Mouse (Mus musculus) frontal cortex, adult (tissue): ENCODE measurements around the gene Pola1.
A peak's percentile ranks its signal among the peaks of the same experiment; 100 is the strongest.

Source experiments
- ATAC-seq: cut with Nextera tagmentation; 2 replicates; pipeline ENCODE4 v1.9.2; 2017; ENCODE audit warnings: mild to moderate bottlenecking, moderate library complexity, mixed read lengths; ENCODE audit not compliant: low TSS enrichment

Pola1 gene

GRCm38 (mm10) chrX:93631657-93632449 lies at the start of gene Pola1:
Gene Pola1, minus strand, starts transcription at chrX:93632155.
- peak; percentile 99 for ATAC-seq

- ATAC-seq, result no peak
Measured at GRCm38 (mm10) chrX:93676228-93676627, 44.3 kb upstream of the Pola1 start.

DNA sequence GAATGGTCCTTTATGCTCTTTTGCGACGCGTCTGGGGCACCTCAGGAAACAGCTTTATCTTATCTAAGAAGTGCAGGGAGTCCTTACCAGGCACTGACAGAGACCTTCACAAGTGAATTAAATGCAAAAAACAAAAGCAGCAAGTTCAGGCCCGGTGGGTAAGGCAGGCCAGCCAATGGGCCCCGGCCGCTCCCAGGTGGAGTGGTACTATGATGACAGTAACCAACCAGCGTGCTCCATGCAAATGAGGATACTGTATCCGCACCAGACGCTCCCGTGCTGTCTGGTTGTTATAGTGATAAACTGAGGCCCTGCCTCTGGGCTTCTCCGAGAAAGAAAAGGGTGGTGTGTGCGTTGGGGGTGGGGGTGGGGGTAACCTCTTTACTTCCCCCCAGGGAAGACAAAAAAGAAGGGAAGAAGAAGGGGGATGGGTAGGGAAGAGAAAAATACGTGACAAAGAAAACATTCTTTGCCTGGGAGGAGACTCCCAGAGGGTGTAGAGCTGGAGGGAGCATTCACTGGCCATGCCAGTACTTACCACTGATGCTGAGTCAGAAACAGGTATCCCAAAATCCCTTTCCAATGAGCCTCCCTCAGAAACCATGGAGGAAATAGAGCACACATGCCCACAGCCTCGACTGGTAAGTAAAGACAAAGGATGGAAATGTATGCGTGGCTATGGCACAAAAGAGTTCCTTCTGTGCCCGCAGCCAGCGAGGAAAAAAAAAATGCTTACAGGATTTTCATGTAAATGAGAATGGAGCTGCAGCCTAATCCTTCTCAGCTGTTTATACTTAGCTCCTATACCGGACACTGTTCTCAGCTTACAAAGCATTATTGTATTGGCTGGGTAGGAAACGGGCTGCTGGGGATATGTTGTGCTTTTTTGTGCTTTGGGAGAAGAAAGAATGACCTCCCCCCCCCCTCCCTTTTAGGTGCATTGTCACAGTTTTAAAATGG lies 43.2 kb upstream of the Pola1 start:
- peak; percentile 98 for ATAC-seq

DNA sequence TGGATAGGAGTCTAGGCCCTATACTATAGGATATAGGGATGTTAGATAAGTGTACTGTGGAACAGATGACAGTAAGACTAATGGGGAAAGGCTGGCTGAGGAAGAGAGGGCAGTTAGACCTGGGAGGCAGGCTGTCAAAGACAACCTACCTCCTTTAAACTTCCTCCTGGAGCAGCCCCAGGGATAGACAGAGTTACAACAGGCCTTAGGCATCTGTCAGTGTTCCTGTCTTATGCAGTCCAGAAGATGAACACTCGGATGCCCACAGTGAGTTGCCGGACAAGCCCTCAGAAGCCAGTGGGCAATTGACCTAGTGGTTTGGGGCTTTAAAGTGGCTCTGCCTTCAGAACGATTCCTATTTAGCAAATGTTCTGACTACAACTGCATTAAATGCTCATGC lies 42.5 kb upstream of the Pola1 start:
- ATAC-seq, result peak; percentile 21; the same call in 1 of the 2 replicates

DNA sequence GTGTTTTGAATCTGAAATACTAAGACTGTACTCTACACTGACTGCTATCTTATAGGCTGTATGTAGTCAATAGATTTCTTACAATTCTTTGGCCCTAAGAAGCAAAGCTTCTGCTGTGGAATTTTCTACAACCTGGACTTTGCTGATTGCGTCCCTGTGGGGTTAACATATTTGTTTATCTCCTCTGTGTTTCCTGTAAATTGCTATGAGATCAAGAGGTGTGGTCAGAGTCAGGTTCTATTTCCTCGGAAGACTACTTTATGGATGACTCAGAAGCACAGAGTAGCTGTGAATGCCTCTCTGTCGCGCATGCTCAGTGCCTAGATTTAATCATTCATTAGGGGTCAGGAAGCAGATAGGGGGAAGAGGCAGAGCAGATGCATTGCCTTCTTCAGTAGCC lies 32.8 kb upstream of the Pola1 start:
- no peak for ATAC-seq

- no peak for ATAC-seq
Measured at GRCm38 (mm10) chrX:93663919-93664586, 32.1 kb upstream of the Pola1 start.

DNA sequence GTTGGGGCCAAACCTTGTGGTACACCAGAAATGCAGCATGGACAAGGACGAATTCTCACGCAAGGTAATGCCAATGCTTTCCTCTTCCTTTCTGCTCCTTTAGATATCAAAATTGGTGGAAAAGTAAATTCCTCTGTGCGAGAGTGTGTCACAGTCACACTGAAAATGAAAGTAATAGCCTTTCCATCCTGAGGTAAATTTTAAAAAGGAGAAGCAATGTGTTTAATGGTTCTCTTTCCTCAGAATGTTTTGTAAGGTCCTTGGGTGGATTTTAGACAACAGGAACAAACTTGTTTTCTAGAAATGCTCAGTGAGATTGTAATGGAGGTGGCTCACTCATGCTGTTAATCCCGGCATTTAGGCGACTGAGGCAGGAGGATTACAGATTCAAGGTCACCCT lies 23.2 kb upstream of the Pola1 start:
- ATAC-seq, result no peak

DNA sequence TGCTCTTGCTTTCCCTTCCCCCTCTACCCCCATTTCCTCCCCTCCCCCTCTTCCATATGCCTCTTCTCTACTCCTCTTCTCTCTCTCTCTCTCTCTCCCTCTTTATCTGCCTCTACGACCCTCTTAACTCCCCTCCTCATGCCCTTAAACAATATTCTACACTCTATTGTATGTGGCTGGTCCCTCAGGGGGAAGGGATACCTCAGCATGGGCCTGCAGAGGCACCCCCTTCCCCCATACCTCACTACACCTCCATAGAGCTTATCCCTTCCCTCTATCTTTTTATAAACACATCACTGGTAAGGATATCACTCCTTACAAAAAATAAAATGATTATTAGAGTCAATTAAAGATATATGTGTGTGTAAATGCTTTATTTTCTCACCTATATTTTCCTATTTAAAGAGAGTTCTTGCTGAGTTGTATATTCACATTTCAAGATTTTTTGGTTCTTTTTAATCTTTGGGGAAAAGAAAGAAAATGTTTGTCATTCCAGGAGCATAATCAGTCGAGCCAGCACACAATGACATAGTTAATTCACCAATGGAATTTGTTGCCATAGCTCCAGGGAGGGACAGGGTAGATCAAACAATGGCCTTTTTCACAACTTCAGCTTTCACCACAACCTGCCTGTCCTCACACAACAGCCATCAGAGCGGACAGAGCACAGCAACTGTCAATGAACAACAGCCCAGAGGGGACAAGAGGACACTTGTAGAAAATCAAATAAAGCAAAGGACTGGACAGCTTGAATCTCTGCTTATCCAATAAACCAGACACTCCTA lies 22.5 kb upstream of the Pola1 start, which contains the start of gene Pcyt1b:
Gene Pcyt1b (plus strand): TSS at position 646 of the 785 bp plus-strand sequence.
- ATAC-seq, result no peak

GRCm38 (mm10) chrX:93650738-93651137 lies 18.8 kb upstream of the Pola1 start:
- no peak for ATAC-seq

GRCm38 (mm10) chrX:93644022-93644421 lies 12.1 kb upstream of the Pola1 start:
- no peak for ATAC-seq

GRCm38 (mm10) chrX:93643600-93643999 lies 11.6 kb upstream of the Pola1 start:
- no peak for ATAC-seq

DNA sequence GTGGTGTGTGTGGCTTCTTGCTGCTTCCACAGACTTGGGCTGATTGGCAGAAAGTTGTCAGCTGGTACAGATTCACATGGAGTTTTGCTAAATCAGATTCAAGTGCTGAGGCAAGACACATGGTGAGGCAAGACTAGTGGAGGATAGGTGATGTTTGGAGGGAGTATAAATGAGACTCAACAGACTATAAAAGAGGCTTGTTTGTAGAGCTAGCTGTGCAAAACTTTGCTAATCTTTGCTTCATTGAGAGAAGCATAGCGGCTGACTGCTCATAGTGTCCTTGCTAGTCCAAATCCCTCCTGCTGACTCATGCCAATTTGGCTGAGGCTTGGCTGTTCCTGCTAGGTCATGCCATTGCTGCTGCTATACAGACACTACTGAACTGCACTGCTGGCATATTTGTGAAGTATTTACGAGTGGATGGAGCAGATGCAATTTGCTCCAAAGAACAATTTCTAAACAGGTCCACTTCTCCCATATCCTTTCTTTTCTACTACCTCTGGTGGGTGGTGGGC lies 3.0 kb upstream of the Pola1 start:
- no peak for ATAC-seq

DNA sequence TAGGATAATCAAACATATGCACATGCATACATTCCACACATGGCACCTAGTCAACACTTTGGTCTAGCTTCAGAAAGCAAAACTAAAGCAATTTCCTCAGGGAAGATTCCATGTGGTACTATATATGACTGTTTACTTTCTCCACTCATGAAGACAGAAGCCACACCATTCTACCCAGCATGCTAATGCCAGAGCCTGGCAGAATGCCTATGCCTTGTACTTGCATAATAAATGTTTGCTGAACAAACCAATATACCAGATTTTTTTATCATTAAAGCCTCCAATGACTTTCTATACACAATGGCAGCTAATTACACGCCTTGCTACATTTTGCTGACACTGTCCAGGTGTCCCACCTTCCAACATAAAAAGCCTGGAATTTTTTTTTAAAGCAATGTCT lies 1.7 kb downstream of the Pola1 start:
- no peak for ATAC-seq

- ATAC-seq, result no peak
Measured at GRCm38 (mm10) chrX:93602214-93602613, 29.7 kb downstream of the Pola1 start.

DNA sequence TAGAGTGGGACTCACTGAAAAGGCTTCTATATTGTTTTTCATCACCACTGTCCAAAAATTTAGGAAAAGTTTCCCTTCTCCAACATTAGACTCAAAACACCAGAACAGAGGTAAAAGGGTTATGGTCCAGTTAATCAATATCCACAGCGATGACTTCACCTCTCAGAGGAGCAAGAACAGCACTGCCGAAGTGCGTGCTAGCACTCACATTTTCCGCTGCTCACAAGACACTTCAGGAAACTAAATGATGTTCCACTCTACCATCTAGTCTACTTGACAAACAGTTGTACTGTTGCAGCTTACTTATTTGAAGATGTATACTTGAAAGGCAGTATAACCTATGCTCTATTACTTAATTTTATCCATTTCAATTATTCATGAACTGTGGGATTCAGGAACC lies 37.7 kb downstream of the Pola1 start:
- ATAC-seq, result no peak

DNA sequence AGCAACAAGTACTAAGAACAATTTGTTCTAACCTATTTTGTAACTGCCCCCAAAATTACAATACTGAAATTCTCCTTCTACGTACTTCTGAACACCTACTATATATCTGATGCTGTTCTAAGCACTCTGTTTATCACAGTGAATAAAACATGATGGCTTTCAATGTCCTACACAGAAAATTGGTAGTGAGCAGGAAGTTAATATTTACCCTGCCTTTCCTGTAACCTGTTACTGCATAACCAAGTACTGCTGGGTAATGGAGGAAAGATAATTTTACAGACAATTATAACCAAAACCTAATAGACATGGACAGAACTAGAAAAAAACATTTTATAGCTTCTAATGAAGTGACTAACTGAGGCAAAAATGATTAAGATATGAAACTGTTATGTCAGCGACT lies 51.0 kb downstream of the Pola1 start:
- ATAC-seq, result no peak

GRCm38 (mm10) chrX:93557171-93557570 lies 74.8 kb downstream of the Pola1 start:
- ATAC-seq, result no peak

DNA sequence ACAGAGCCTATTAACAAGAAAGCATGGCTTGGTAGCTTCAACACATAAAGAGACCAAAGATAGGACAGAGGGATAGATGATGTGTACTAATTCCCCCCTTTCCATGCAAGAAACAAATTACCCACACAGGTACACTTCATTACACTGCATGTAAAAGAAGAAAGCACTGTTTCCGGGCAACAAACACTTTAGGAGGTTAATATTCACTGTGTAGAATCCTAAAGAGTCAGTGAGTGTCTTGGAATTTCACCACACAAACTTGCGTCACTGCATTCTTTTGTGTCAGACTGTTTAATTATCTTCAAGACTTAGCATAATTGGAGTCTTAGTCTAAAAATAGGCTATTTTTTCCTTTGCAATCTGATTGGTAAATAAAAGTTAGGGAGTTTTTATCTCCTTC lies 92.2 kb downstream of the Pola1 start:
- ATAC-seq, result no peak

DNA sequence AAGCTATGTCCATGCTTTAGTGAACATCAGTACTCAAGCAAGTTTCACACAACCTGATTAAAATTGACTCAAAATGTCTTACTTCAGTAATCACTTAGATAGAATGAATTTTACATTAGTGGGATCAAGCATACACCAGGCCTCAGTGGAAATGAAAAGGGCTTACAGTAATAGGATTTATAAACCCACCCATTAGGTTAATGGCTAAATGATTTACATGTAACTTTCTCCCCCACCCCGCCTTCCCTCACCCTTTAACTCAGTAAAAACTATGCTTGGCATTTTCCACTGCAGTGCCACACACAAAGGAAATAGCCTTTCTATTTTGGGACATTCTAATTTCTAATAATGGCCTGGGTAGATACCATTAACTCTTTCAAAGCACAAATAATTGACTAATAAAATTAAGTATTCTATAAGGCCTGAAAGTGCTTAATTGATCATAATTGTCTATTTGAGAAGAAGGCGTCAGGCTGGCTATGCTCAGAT lies 129.0 kb downstream of the Pola1 start:
- ATAC-seq, result no peak

DNA sequence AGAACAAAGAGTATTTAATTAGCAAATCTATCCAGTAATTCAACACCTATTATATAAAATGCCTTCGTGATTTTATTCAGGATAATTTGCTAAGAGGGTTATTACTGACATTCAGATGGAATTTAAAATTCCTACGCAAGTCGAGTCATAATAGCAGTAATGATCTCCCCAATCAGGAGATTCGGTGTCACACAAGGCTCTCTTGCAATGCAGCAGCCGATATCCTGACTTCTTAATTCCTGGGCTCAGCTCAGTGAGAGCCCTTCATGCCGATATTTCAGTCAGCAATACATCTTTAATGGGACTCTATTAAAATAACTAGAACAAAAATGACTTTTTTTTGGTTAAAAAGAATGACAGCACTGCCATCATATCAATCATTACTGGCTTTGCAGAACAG lies 134.4 kb downstream of the Pola1 start:
- no peak for ATAC-seq

DNA sequence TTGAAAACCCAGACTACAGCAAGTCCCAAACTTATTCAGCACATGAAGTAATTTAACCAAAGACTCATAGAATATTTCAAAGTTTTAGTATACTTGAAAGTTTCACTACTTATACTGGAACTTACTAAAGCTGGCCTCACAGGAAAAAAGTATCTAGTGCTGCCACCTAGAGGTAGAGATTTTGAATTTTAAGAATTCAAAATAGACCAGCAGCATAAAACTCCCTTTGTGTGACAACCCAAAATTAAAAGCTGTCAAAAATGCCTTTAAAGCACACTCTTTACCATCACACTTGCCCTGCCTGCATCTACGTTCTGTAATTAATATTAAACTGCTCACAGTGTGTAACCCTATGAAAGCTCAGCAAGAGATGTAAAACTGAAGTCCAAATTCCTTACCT lies 166.2 kb downstream of the Pola1 start:
- ATAC-seq, result peak; percentile 62; the same call in 1 of the 2 replicates
